Mouse (Mus musculus): ENCODE data around the gene Ppm1e. TPM values are rescaled to one million over a fixed set of nuclear protein-coding genes. Genes with fewer than 3 reads are reported as not detected.

Ppm1e gene
- total RNA-seq, 2 experiments from 2014 or later: 153 to 162 TPM

- intact Hi-C loops (cut with DNase I): no loop called here
- no peak for DNase-seq (ENCODE audit: low spot score in 2 of 2)
These were observed 39.7 kb downstream of the Ppm1e start for GRCm38 (mm10) chr11:87318956-87319708.

- DNase-seq (ENCODE audit: low spot score in 2 of 2): peak in 1 of 2 experiments; percentile 60
- intact Hi-C loops (cut with DNase I): loop anchor here (5.0 kb wide), 1 partner anchor 66 kb away; no protein-coding TSS in a partner anchor
These were observed 45.3 kb downstream of the Ppm1e start for GRCm38 (mm10) chr11:87313533-87313932.

GRCm38 (mm10) chr11:87310309-87310708 lies 48.5 kb downstream of the Ppm1e start:
- intact Hi-C loops (cut with DNase I): loop anchor here (5.0 kb wide), 1 partner anchor 63 kb away; no protein-coding TSS in a partner anchor
- DNase-seq (ENCODE audit: low spot score in 2 of 2): peak in 1 of 2 experiments; percentile 38

- DNase-seq (ENCODE audit: low spot score in 2 of 2): peak; percentile 26 to 78
- intact Hi-C loops (cut with DNase I): loop anchor here (5.0 kb wide), 1 partner anchor 62 kb away; no protein-coding TSS in a partner anchor
These were observed 49.3 kb downstream of the Ppm1e start for GRCm38 (mm10) chr11:87309329-87310074.

GRCm38 (mm10) chr11:87299066-87299465 lies 59.8 kb downstream of the Ppm1e start:
- intact Hi-C loops (cut with DNase I): no loop called here

GRCm38 (mm10) chr11:87296467-87296866 lies 62.4 kb downstream of the Ppm1e start:
- peak in 1 of 2 experiments; percentile 33 for DNase-seq (ENCODE audit: low spot score in 2 of 2)
- intact Hi-C loops (cut with DNase I): no loop called here

More at GRCm38 (mm10) chr11:87299066-87299465, 59.8 kb downstream of the Ppm1e start:
- DNase-seq (ENCODE audit: low spot score in 2 of 2): peak in 1 of 2 experiments; percentile 54

GRCm38 (mm10) chr11:87295636-87296035 lies 63.2 kb downstream of the Ppm1e start:
- intact Hi-C loops (cut with DNase I): no loop called here
- no peak for DNase-seq (ENCODE audit: low spot score in 2 of 2)

GRCm38 (mm10) chr11:87289313-87289712 lies 69.5 kb downstream of the Ppm1e start:
- intact Hi-C loops (cut with DNase I): no loop called here
- DNase-seq (ENCODE audit: low spot score in 2 of 2): no peak

GRCm38 (mm10) chr11:87286194-87286593 lies 72.6 kb downstream of the Ppm1e start:
- DNase-seq (ENCODE audit: low spot score in 2 of 2): no peak

GRCm38 (mm10) chr11:87281907-87282475 lies 76.8 kb downstream of the Ppm1e start:
- intact Hi-C loops (cut with DNase I): no loop called here
- no peak for DNase-seq (ENCODE audit: low spot score in 2 of 2)

More at GRCm38 (mm10) chr11:87286194-87286593, 72.6 kb downstream of the Ppm1e start:
- intact Hi-C loops (cut with DNase I): no loop called here

- intact Hi-C loops (cut with DNase I): no loop called here
- DNase-seq (ENCODE audit: low spot score in 2 of 2): no peak
These were observed 79.4 kb downstream of the Ppm1e start for GRCm38 (mm10) chr11:87279461-87279860.

GRCm38 (mm10) chr11:87278807-87279206 lies 80.0 kb downstream of the Ppm1e start:
- intact Hi-C loops (cut with DNase I): no loop called here
- peak in 1 of 2 experiments; percentile 65 for DNase-seq (ENCODE audit: low spot score in 2 of 2)

GRCm38 (mm10) chr11:87276240-87276985 lies 82.4 kb downstream of the Ppm1e start:
- DNase-seq (ENCODE audit: low spot score in 2 of 2): no peak
- intact Hi-C loops (cut with DNase I): no loop called here

- intact Hi-C loops (cut with DNase I): no loop called here
- DNase-seq (ENCODE audit: low spot score in 2 of 2): no peak
These were observed 83.3 kb downstream of the Ppm1e start for GRCm38 (mm10) chr11:87275420-87276048.

GRCm38 (mm10) chr11:87272725-87273124 lies 86.1 kb downstream of the Ppm1e start:
- DNase-seq (ENCODE audit: low spot score in 2 of 2): no peak
- intact Hi-C loops (cut with DNase I): no loop called here

- no peak for DNase-seq (ENCODE audit: low spot score in 2 of 2)
- intact Hi-C loops (cut with DNase I): no loop called here
These were observed 87.3 kb downstream of the Ppm1e start for GRCm38 (mm10) chr11:87271479-87271878.

GRCm38 (mm10) chr11:87270958-87271357 lies 87.9 kb downstream of the Ppm1e start:
- peak in 1 of 2 experiments; percentile 39 for DNase-seq (ENCODE audit: low spot score in 2 of 2)
- intact Hi-C loops (cut with DNase I): no loop called here

GRCm38 (mm10) chr11:87270446-87270845 lies 88.4 kb downstream of the Ppm1e start:
- intact Hi-C loops (cut with DNase I): no loop called here

GRCm38 (mm10) chr11:87268803-87269202 lies 90.0 kb downstream of the Ppm1e start:
- DNase-seq (ENCODE audit: low spot score in 2 of 2): no peak
- intact Hi-C loops (cut with DNase I): no loop called here

More at GRCm38 (mm10) chr11:87270446-87270845, 88.4 kb downstream of the Ppm1e start:
- no peak for DNase-seq (ENCODE audit: low spot score in 2 of 2)

All from left cerebral cortex, postnatal 25 days (tissue).